In genomic region chr5:90594945-90595344, GRCm38 (mm10) we compare ENCODE assay signal across 14 mouse cellular contexts. TPM values are rescaled to one million over a fixed set of nuclear protein-coding genes. Genes with fewer than 3 reads are reported as not detected.
DNase-seq lines count a peak whose midpoint lies in the region; ATAC-seq and TF ChIP-seq lines count a peak whose summit lies in the region.
"Had no signal": no experiment of that assay in that cellular context is flagged by ENCODE, and none has a peak within 500 bp of the region (broad histone marks: within the 10 kb centered on the region; RNA-seq: fewer than 3 reads in every experiment).

No protein-coding gene starts in this region.

- no peaks in the 10 kb centered on the region for H3K36me3 ChIP-seq in C2C12 (ENCODE audit: control insufficient read depth, insufficient read depth)
- H3K36me3 ChIP-seq in liver, embryonic 12.5 days = no peaks in the 10 kb centered on the region
- H3K36me3 ChIP-seq in splenic B cell, adult 2 months (ENCODE audit: control insufficient read depth, insufficient read depth, low read length, poor library complexity, severe bottlenecking) = no peaks in the 10 kb centered on the region
- no peaks in the 10 kb centered on the region for H3K36me3 ChIP-seq in midbrain, embryonic 10.5 days
- no peaks in the 10 kb centered on the region for H3K36me3 ChIP-seq in heart, embryonic 12.5 days
- H3K36me3 ChIP-seq: embryonic facial prominence, embryonic 10.5 days; G1E; hindbrain, embryonic 10.5 days had no signal

- H3K4me1 ChIP-seq in liver, embryonic 12.5 days = no peaks in the 10 kb centered on the region
- H3K4me1 ChIP-seq in midbrain, embryonic 10.5 days = no peaks in the 10 kb centered on the region
- no peaks in the 10 kb centered on the region for H3K4me1 ChIP-seq in heart, embryonic 12.5 days (replicated peaks)
- H3K4me1 ChIP-seq: embryonic facial prominence, embryonic 10.5 days; hindbrain, embryonic 10.5 days had no signal

- DNase-seq in MEL-GATA-1-ER (ENCODE audit: extremely low read depth, low read depth) = peak; percentile 88
- peak; percentile 54 for DNase-seq in splenic B cell, adult 2 months (ENCODE audit: low read depth, low spot score)
- no peak for DNase-seq in midbrain, embryonic 10.5 days (ENCODE audit: low spot score)
- DNase-seq in urinary bladder, postnatal 14 days (ENCODE audit: low spot score) = no peak
- DNase-seq: cerebellum, adult 8-10 months; kidney, adult 11 months; lung, adult 18-20 months had no signal

- H3K9ac ChIP-seq in liver, embryonic 12.5 days = no peak overlapping the region
- no peak overlapping the region for H3K9ac ChIP-seq in heart, embryonic 12.5 days

- H3K79me2 ChIP-seq in C2C12 (ENCODE audit: control insufficient read depth, insufficient read depth) = no peaks in the 10 kb centered on the region

- H3K79me3 ChIP-seq in C2C12 (ENCODE audit: low read depth) = no peaks in the 10 kb centered on the region

- no peak overlapping the region for H3K27ac ChIP-seq in liver, embryonic 12.5 days
- H3K27ac ChIP-seq in midbrain, embryonic 10.5 days (replicated peaks) = no peak overlapping the region
- H3K27ac ChIP-seq in heart, embryonic 12.5 days (ENCODE audit: poor library complexity, severe bottlenecking) = no peak overlapping the region
- H3K27ac ChIP-seq: embryonic facial prominence, embryonic 10.5 days; hindbrain, embryonic 10.5 days; macrophage had no signal

- peak overlapping the region; percentile 32 for H3ac ChIP-seq in C2C12 (ENCODE audit: control insufficient read depth, insufficient read length, low read depth)

- H3K4me2 ChIP-seq in liver, embryonic 12.5 days = no peak overlapping the region
- no peak overlapping the region for H3K4me2 ChIP-seq in heart, embryonic 12.5 days

- no peaks in the 10 kb centered on the region for H3K9me3 ChIP-seq in liver, embryonic 12.5 days (replicated peaks)
- no peaks in the 10 kb centered on the region for H3K9me3 ChIP-seq in midbrain, embryonic 10.5 days (replicated peaks)
- H3K9me3 ChIP-seq in heart, embryonic 12.5 days (replicated peaks) = no peaks in the 10 kb centered on the region
- H3K9me3 ChIP-seq: embryonic facial prominence, embryonic 10.5 days; G1E; hindbrain, embryonic 10.5 days had no signal

- WGBS in liver, embryonic 12.5 days (ENCODE audit: insufficient replicate concordance) = 34% methylated on average over 13 of the region's 13 CpGs
- 92% methylated on average over 13 of the region's 13 CpGs for WGBS in midbrain, embryonic 10.5 days
- 70% methylated on average over 13 of the region's 13 CpGs for WGBS in heart, embryonic 12.5 days

- TF ChIP-seq CTCF in C2C12 (IDR thresholded peaks at IDR 0.05; ENCODE audit: control insufficient read depth, insufficient read depth, insufficient read length) = no peak

- no peak overlapping the region for H3K4me3 ChIP-seq in C2C12 (ENCODE audit: insufficient read depth, poor library complexity, severe bottlenecking)
- H3K4me3 ChIP-seq in liver, embryonic 12.5 days = no peak overlapping the region
- H3K4me3 ChIP-seq in midbrain, embryonic 10.5 days = no peak overlapping the region
- H3K4me3 ChIP-seq in heart, embryonic 12.5 days = no peak overlapping the region
- H3K4me3 ChIP-seq: embryonic facial prominence, embryonic 10.5 days; hindbrain, embryonic 10.5 days had no signal

- no peaks in the 10 kb centered on the region for H3K27me3 ChIP-seq in C2C12 (ENCODE audit: control insufficient read depth, insufficient read depth, insufficient read length)
- H3K27me3 ChIP-seq in liver, embryonic 12.5 days (replicated peaks) = no peaks in the 10 kb centered on the region
- H3K27me3 ChIP-seq in splenic B cell, adult 2 months (ENCODE audit: control insufficient read depth, insufficient read depth, low read length, poor library complexity, severe bottlenecking) = no peaks in the 10 kb centered on the region
- no peaks in the 10 kb centered on the region for H3K27me3 ChIP-seq in midbrain, embryonic 10.5 days (ENCODE audit: low read depth, poor library complexity, severe bottlenecking)
- H3K27me3 ChIP-seq in heart, embryonic 12.5 days (replicated peaks) = no peaks in the 10 kb centered on the region

- ATAC-seq in liver, embryonic 12.5 days = 0 out of 2 replicates have a peak, but pooled peaks have one; percentile 30
- ATAC-seq in heart, embryonic 12.5 days (ENCODE audit: insufficient number of reproducible peaks, low FRiP score) = no peak

TF ChIP-seq in C2C12, 6 proteins besides CTCF, POLR2A, EP300 and RAD21:
- TF ChIP-seq MYOD1 (IDR thresholded peaks at IDR 0.05; ENCODE audit: control insufficient read depth, insufficient read length, low read depth) (no peak), MYOG (IDR thresholded peaks at IDR 0.05; ENCODE audit: control insufficient read depth, extremely low read depth, insufficient read length) (no peak), CEBPB (IDR thresholded peaks at IDR 0.05; ENCODE audit: low read depth) (no peak), MAX (IDR thresholded peaks at IDR 0.05) (no peak), FOSL1 (IDR thresholded peaks at IDR 0.05; ENCODE audit: insufficient read depth, low read length, poor library complexity, severe bottlenecking) (no peak)

RNA-seq across cellular contexts. Expression of gene 5830473C10Rik, which starts 34.0 kb away (rescaled TPM):
- not detected for polyA plus RNA-seq in C2C12 (2012; fragmentation: generic; extraction: Trizol)
- 0.12 and 0.25 TPM in 2 replicates for polyA plus RNA-seq in liver, embryonic 12.5 days (2016; fragmentation: Nextera tagmentation; extraction: Ambion mirVana)
- polyA plus RNA-seq in midbrain, embryonic 10.5 days (2016; fragmentation: Nextera tagmentation; extraction: Ambion mirVana) = not detected in 2 replicates
- not detected in 2 replicates for polyA plus RNA-seq in heart, embryonic 12.5 days (2016; fragmentation: Nextera tagmentation; extraction: Ambion mirVana)
- polyA plus RNA-seq: embryonic facial prominence, embryonic 10.5 days; G1E; macrophage had no signal

RNA-seq across cellular contexts. Expression of gene Rassf6, which starts 45.5 kb away (rescaled TPM):
- 0.12 TPM for polyA plus RNA-seq in C2C12 (2012; fragmentation: generic; extraction: Trizol)
- polyA plus RNA-seq in liver, embryonic 12.5 days (2016; fragmentation: Nextera tagmentation; extraction: Ambion mirVana) = 4.3 and 5.0 TPM in 2 replicates
- polyA plus RNA-seq in midbrain, embryonic 10.5 days (2016; fragmentation: Nextera tagmentation; extraction: Ambion mirVana) = 0.37 TPM in 1 of 2 replicates, not detected in the other
- 0.35 and 0.52 TPM in 2 replicates for polyA plus RNA-seq in heart, embryonic 12.5 days (2016; fragmentation: Nextera tagmentation; extraction: Ambion mirVana)
- polyA plus RNA-seq: G1E, macrophage had no signal

Comparison
In these comparisons a context has a peak if more than half of its experiments do, and no peak if none do; other contexts are left out.
1. DNase-seq: peak in MEL-GATA-1-ER (single experiment) and splenic B cell, adult 2 months (single experiment); none in midbrain, embryonic 10.5 days (single experiment) and urinary bladder, postnatal 14 days (single experiment).